Mouse (Mus musculus) A20 (cell line): Measurements from ENCODE around the gene Casq2.

Experiments
- DNase-seq: peaks from one replicate; pipeline ENCODE4 v3.0.0-alpha.2; 2011; ENCODE audit warnings: low read depth, low spot score

The Casq2 gene

GRCm38 (mm10) chr3:102193488-102194290 lies 107.5 kb downstream of the Casq2 start:
- no peak for DNase-seq

GRCm38 (mm10) chr3:102194291-102195051 lies 108.3 kb downstream of the Casq2 start:
- no peak for DNase-seq

- no peak for DNase-seq
Measured at GRCm38 (mm10) chr3:102195762-102196161, 109.5 kb downstream of the Casq2 start.
